Mouse (Mus musculus): ENCODE results near the gene Zcchc2.

DNA sequence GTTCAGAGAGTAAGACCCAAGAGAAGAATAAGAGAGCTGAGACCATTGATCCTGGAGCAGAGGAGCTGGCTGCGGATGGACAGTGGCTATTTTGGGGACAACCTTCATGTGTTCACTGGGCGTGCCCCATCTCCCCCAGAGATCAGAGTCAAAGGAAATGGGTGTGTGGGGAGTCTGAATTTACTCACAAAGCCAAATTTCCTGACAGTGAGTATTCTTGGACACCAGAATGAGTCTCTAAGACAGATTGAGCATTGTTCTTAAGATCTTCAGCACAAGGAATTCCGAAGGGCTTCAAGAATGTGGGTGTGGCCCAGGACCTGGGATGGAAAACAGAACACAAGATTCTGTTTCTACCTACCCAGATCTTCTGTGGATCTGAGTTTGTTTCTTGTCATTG lies 87.0 kb downstream of the Zcchc2 start:
- TF ChIP-seq CTCF (IDR thresholded peaks at IDR 0.05; ENCODE audit: extremely low read depth, insufficient read length, insufficient replicate concordance, low read depth, low read length), result no peak
- TF ChIP-seq POLR2A (IDR thresholded peaks at IDR 0.05; ENCODE audit: low read depth, low read length), result no peak
